ENCODE assay signal across 8 mouse cellular contexts in genomic region chr2:130950548-130950947, GRCm38 (mm10). TPM values are rescaled to one million over a fixed set of nuclear protein-coding genes. Genes with fewer than 3 reads are reported as not detected.
DNase-seq lines count a peak whose midpoint lies in the region.

No protein-coding gene starts in this region.

- no peak overlapping the region for H3K27ac ChIP-seq in forebrain, embryonic 10.5 days
- no peak overlapping the region for H3K27ac ChIP-seq in midbrain, embryonic 10.5 days (replicated peaks)

- H3K4me3 ChIP-seq in forebrain, embryonic 10.5 days: no peak overlapping the region
- no peak overlapping the region for H3K4me3 ChIP-seq in midbrain, embryonic 10.5 days

- intact Hi-C loops in heart, postnatal 36 days (cut with DNase I): loop anchor here (1.0 to 2.0 kb wide), 2 partner anchors 44 to 131 kb away; partner anchors contain the start of genes 4930402H24Rik and Atrn

- H3K36me3 ChIP-seq in forebrain, embryonic 10.5 days (replicated peaks): no peaks in the 10 kb centered on the region
- no peaks in the 10 kb centered on the region for H3K36me3 ChIP-seq in midbrain, embryonic 10.5 days

- H3K27me3 ChIP-seq in forebrain, embryonic 10.5 days (ENCODE audit: poor library complexity, severe bottlenecking): no peaks in the 10 kb centered on the region
- H3K27me3 ChIP-seq in midbrain, embryonic 10.5 days (ENCODE audit: low read depth, poor library complexity, severe bottlenecking): no peaks in the 10 kb centered on the region

- DNase-seq in MEL-GATA-1-ER (ENCODE audit: extremely low read depth, low read depth): peak; percentile 47
- peak; percentile 67 for DNase-seq in brain, embryonic 18.5 days (ENCODE audit: low read depth, low spot score)
- DNase-seq in forebrain, embryonic 10.5 days (ENCODE audit: extremely low spot score, low spot score): peak; percentile 76
- DNase-seq in heart, postnatal 36 days: peak; percentile 84 to 90
- peak; percentile 85 to 87 for DNase-seq in layer of hippocampus, postnatal 36 days
- peak; percentile 80 for DNase-seq in midbrain, embryonic 10.5 days (ENCODE audit: low spot score)
- DNase-seq in right cerebral cortex, postnatal 4 days: peak; percentile 97
- peak; percentile 62 for DNase-seq in yolk sac, embryonic 10.5 days (ENCODE audit: low spot score)

- H3K9me3 ChIP-seq in forebrain, embryonic 10.5 days: no peaks in the 10 kb centered on the region
- no peaks in the 10 kb centered on the region for H3K9me3 ChIP-seq in midbrain, embryonic 10.5 days (replicated peaks)

- H3K4me1 ChIP-seq in forebrain, embryonic 10.5 days: no peaks in the 10 kb centered on the region
- no peaks in the 10 kb centered on the region for H3K4me1 ChIP-seq in midbrain, embryonic 10.5 days

- 0% methylated on average over 1 of the region's 1 CpGs for WGBS in forebrain, embryonic 10.5 days
- WGBS in midbrain, embryonic 10.5 days: 0% methylated on average over 1 of the region's 1 CpGs

RNA-seq across cellular contexts. Expression of gene Atrn, which starts 44.3 kb away (rescaled TPM):
- 5.4 and 6.6 TPM in 2 replicates for polyA plus RNA-seq in forebrain, embryonic 10.5 days (2016; fragmentation: Nextera tagmentation; extraction: Ambion mirVana)
- 10 to 100 TPM; 23.9 to 27.0 TPM for total RNA-seq in heart, postnatal 36 days (2021)
- 100 to 1,000 TPM; 113 TPM for total RNA-seq in layer of hippocampus, postnatal 36 days (2021)
- 5.7 and 6.6 TPM in 2 replicates for polyA plus RNA-seq in midbrain, embryonic 10.5 days (2016; fragmentation: Nextera tagmentation; extraction: Ambion mirVana)

RNA-seq across cellular contexts. Expression of gene 4930402H24Rik, which starts 44.3 kb away (rescaled TPM):
- polyA plus RNA-seq in forebrain, embryonic 10.5 days (2016; fragmentation: Nextera tagmentation; extraction: Ambion mirVana): 23.9 and 24.3 TPM in 2 replicates
- 10 to 100 TPM; 53.8 to 60.9 TPM for total RNA-seq in heart, postnatal 36 days (2021)
- total RNA-seq in layer of hippocampus, postnatal 36 days (2021): 10 to 100 TPM; 80.1 to 90.1 TPM
- polyA plus RNA-seq in midbrain, embryonic 10.5 days (2016; fragmentation: Nextera tagmentation; extraction: Ambion mirVana): 28.3 and 43.3 TPM in 2 replicates

Comparison
In these comparisons a context has a peak if more than half of its experiments do, and no peak if none do; other contexts are left out.
1. DNase-seq: peak in every context shown above with its lines; median percentile 97 in right cerebral cortex, postnatal 4 days; 87 in heart, postnatal 36 days; 86 in layer of hippocampus, postnatal 36 days; 80 in midbrain, embryonic 10.5 days; 76 in forebrain, embryonic 10.5 days; 67 in brain, embryonic 18.5 days; 62 in yolk sac, embryonic 10.5 days; 47 in MEL-GATA-1-ER.
2. RNA of gene Atrn, which starts 44.3 kb away (total RNA-seq): 113 TPM in layer of hippocampus, postnatal 36 days; 23.9 to 27.0 TPM in heart, postnatal 36 days; every median in the first group is over 4 times any median in the second.